Mouse (Mus musculus) CD4-positive, CD25-positive, alpha-beta regulatory T cell, adult 4 months (primary cell): ENCODE measurements around the gene Trhde. TPM values are rescaled to one million over a fixed set of nuclear protein-coding genes. Genes with fewer than 3 reads are reported as not detected.

Source experiments
- ATAC-seq: one replicate; pipeline ENCODE4 v1.8.0; 2017
- polyA plus RNA-seq, 2 experiments: library from polyadenylated mRNA; unstranded; fragments of 100-300 nt; shearing (Covaris generic); gene quantifications; one replicate each; pipeline ENCODE4 v1.2.1; 2017

Gene Trhde
- not detected for polyA plus RNA-seq

DNA sequence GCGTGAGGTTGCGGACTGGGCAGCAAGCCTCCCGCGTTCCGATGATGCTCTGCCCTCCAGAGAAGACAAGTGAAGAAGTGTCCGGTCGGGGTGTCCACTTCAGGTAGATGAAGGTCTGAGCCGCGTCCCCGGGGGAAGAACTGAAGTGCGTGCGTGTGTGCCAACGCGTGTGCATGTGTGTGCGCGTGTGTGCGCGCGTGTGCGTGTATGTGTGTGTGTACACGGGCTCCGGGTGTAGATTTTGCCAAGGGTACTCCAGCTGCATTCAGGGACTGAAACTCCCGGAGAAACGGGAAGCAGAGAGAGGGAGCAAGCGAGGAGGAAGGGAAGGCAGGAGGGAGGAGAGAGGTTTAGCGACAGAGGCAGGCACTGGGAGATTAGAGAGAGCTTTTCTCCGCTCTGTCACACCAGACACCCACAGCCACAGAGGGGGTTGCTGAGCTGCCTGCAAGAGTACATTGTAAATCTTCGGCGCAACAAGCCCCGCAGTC, at the start of gene Trhde:
Gene Trhde, minus strand, starts transcription at position 147 of the 491 bp plus-strand sequence.
- ATAC-seq: no peak

DNA sequence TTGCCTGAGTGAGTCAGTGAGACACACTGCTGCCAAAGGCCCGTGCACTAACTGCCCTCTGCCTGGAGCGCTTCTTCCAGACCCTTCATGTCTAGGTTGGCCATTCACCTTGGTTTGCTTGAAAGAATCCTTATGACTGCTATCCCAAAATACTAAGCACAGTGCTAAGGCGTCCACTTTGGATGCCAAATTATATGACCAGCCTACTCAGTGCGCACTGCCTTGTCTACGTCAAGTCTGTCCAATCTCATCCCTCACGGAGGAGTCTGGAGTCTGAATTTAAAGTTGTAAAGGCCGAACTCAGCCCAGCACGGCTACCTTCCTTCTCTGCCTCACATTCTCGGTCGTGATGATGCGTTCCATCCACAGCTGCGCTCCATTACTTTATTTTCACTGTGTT, 39.9 kb upstream of the Trhde start:
- ATAC-seq: no peak

DNA sequence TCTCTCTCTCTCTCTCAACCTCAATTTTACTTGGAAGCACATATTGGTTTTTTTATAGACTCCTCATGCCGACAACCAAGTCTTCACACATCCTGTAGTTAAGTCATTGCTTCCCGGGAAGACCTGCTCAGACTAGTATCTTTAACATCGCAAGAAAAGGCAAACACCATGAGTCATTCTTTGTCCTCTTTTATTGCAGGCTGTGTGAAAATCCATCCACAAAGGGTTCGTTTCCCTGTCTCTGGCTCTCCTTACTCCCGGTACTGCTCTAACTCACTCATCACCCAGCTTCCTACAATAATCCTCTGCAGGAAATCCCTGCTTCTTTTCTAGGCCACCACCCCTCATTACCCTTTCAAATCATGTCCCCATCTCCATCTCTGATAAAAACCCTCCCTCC, 39.3 kb upstream of the Trhde start:
- no peak for ATAC-seq

DNA sequence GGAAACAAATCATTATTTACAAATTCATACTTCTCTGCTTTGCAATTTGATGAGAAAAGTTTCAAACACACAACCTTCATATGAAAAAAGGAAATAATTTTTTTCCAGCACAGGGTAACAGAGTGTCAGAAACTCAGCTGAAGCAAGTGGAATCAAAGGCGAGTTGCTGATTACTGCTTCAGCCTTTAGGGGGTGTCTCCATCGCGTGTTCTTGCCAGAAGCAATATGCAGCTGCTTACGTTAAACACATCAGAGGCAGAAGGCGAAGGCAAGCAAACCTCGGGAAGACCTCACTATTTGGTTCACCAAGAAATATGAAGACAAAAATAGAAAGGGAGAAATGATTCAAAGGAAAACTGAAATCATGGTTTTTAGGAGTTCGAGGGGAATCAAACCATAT, 29.2 kb upstream of the Trhde start:
- no peak for ATAC-seq

DNA sequence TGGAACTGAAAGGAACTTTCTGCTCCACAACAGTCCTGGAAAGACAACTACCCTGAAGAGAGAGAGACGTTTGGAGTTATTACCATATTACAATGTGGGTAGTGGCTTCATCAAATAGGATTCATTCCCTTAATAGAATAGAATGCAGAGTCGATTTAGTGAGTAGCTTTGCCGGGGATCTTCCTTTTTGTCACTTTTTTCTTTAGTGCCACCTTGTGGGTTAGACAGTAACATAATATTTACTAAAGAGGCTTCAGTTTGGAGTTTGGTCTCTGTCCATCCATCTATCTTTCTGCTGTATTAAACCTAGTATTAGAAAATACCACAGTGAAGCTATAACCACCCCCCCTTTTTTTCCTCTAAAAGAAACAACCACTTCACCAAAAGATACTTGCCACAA, 6.7 kb upstream of the Trhde start:
- ATAC-seq: no peak

DNA sequence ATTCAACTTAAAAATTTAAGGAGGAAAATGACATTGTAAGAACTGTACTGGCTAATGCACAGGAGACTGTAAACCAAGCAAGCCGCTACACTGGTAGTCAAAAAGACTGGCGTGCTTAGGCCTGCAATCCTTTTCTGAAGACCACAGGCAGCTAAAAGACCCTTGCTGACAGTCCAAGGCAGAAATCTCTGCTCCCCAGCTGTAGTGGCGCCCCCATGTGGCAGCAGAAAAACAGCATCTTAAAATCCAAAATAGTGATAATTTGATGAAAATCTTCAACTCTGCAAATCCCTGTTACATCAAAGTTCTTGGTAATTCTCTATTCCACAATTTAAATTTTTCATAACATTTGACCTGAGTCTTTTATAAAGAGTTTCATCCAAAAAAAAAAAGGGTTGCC, 3.8 kb upstream of the Trhde start:
- no peak for ATAC-seq

DNA sequence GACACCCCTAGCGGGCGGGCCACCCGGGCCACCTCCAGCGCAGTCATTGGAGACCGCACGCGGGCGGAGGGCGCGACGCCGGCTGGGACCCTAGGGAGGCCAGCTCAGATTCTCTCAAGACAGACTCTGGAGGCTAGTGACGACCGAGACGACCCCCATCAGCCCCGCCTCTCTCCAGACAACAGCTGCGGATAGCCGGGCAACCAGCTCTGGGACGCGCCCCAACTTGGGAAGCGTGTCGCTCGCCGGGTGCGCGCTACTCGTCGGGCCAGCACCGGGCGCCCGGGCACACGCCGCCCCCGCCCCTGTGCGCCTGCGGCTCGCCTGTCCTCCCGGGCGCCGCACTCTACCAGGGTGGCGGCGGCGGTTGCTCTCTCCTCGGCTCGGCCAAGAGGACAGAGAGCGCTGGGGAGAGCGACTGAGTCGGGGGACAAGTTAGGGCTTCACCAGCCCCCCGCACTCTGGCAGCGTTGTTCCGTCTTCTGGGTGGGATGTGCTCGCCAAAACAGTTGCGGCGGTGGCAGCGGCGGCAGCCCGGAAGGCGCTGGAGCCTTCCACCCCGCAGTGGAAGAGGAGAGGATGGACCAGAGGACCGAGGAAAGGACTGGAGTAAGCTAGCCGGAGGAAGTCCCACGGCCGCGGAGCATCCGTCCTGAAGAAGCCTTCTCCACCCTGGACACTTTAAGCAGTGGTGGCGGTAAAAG, 498 bp downstream of the Trhde start:
- no peak for ATAC-seq

DNA sequence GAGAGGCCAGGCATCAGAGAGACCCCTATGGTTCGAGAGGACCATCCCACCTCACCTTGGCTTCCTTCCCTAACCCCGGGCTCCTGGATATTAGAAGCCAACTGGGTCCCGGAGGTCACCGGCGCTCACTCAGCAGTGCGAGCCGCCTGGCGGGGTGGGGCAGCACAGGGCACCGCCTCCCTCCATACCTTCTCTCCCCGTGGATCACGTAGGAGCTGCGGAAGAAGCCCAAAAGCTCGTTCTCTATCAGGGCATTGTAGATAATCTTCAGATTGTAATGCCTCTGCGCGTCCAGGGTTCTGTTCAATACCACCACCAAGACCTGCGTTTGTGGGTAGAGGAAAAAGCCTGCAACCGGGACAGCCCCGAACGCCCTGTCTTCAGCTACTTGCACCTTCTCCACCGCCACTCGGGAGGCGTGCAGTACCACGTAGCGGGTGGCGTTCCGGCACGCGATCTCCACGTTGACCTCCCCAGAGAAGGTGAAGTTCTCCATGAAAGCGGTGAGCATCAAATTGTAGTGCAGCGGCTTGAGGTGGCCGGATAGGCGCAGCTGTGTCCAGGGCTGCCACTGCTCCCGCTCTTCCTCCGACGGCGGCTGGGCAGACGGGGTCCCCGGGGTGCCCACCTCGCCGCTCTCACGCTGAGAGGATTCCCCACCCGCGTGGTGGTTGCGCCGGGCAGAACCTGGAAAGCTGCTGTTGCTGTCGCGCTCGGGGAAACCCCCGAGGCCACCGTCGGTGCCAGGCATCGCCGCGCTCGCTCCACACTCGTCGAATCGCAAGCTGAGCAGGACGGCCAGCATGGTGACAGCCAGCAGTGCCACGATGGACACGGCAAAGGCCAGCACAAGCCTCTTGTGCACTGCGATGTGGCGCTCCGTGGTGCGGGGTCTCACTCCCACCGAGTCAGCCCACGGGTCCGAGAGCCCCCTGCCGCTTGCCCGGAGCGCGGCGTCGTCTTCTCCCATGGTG, 1.5 kb downstream of the Trhde start:
- no peak for ATAC-seq

DNA sequence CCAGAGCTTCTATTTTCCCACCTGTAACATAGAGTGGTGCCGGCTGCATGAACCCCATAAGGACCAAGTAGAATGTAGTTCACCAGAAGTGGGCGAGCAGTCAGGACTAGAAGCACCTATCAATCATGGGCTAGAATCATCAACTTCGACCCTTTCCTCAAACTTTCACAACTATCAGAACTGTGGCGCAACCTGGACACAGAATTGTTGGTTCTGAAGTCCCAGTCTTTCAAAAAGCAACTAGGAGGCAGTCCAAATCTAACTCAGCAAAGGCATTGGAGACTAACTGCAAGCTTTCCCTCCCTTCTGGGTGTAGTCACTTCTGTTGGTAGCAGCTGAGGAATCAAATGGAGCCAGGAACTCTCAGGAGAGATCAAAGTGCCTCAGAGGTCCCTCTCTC, 2.6 kb downstream of the Trhde start:
- ATAC-seq: no peak

DNA sequence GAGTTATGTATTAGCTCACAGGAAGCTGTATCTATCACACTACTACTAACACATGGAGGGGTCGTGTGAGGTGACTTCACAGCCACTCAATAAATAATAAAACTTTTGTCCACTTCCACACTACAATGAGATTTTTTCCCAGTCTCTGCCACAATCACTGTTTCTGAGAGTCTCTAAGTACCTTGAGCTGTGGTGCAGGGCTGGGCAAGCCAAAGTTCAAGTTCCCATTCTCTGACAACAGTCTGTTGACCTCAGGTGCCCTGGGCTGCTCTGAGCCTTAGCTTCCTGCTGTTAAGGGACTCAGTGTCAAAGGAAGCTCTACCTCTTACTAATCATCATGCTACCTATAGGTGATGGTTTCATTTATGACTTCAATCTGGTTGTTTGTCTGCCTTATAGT, 3.3 kb downstream of the Trhde start:
- no peak for ATAC-seq

DNA sequence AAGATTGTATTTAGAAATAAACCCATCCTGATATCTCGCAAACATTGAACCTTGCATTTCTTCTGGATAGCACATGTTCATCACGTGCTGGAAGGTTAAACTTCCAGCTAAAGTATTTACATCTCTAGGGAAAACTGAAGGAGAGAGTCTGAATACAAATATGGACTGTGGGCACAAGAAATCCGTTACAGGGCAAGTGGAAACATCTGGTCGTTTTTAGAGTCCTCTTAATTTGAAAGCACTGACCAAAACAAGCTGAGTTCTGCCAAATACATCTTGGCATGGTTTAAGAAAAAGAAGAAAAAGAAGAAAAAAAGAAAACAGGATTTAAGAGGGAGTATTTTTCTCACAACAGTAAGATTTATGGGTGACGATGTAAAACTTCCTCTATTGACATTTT, 3.9 kb downstream of the Trhde start:
- ATAC-seq: no peak

DNA sequence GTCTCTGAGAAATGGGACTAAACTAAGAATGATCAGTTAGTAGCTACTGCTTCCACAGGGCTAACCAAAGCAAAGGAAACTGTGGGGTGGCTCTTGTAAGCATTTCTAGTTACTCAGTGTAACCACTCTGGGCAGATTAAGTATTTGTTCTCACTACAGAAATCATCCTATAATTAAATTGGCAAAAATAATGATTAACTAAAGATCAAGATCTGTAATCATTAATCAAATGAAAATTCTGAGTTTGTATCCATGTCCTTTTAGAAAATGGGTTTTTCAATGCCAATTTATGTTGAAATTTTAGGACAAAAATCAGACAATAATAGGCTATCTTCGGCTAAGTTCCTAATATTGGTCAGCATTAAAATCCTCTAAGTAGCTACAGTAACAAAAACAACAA, 4.4 kb downstream of the Trhde start:
- no peak for ATAC-seq

DNA sequence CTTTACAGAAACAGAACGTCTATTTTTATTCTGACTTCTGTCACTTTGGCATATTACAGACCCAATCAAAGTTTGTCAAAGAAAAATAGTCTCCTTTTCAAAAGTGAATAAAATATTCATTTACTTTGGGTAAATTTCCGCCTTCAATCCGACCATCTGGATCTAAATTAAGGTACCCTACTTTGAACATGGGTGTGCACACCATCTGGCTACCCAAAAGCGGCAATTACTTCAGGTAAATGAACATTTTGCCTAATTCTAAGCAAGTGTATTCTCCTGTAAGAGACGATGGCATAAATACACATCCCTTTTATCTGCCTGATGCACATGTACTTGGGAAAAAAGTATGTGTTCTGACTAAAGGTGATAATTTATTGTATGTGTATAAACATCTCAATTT, 5.2 kb downstream of the Trhde start:
- ATAC-seq: no peak

DNA sequence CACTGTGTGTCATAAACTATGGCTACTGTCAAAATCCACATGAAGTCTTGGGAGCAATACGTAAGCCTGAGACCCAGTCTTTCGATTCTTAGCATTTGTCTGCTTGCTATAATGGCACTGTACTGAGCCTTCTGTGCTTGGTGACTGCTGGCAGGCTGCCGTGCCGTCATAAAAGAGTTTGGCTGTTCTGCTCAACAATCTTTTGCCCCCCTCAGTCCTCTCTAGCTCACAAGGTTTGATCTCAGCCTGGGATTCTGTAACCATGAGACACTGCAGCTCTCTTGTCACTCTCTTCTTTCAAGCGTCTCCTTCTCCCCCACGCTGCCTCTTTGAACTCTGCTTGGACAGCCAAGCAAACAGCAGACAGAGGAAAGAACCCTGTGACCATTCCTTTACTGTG, 7.9 kb downstream of the Trhde start:
- ATAC-seq: no peak

DNA sequence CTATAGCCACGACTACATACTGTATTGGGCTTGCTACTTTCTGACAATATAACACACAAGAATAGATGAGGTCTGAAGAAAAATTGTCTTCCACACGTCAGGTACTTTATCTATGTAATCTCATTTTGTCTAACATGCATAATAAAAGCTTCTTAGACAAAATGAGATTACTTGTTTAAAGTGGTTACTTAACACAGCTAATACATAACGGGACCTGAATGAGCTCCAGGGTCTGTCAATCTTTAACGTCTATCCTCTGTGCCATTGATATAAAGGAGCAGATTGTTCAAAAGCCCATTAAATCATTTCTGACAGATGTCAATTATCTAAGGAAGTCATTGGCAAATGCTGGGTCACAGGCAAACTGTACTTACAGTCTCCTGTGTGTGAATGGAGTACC, 36.2 kb downstream of the Trhde start:
- no peak for ATAC-seq

DNA sequence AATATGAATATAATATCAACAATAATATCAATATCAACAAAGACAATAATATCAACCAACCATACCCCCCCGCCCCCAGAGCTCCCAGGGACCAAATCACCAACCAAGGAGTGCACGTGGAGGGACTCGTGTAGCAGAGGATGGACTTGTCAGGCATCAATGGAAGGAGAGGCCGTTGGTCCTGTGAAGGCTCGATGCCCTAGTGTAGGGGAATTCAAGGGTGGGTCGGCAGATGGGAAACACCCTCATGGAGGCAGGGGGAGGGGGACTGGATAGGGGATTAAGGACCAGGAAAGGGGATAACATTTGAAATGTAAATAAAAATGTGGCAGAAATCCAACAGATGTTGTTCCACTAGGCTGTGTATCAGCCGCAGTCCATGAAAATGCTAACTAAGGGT, 40.0 kb downstream of the Trhde start:
- no peak for ATAC-seq

DNA sequence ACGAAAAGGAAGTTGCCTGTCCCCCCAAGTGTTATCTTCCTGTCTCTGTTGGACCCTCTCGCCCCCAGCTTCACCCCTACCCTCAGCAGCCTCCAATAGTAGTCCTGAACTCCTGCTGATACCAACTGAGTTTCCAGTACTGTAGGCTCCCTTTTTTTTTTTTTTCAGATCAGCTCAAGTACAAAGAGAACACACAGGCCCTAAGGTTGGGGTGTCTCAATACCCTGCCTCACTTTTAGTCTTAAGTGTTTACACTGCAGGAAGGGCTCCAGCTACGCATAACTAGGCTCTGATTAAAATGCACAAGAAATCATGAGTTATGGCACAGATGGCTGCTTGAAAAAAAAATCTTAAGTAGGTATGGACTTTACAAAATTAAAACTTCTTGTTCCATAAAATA, 42.9 kb downstream of the Trhde start:
- no peak for ATAC-seq

DNA sequence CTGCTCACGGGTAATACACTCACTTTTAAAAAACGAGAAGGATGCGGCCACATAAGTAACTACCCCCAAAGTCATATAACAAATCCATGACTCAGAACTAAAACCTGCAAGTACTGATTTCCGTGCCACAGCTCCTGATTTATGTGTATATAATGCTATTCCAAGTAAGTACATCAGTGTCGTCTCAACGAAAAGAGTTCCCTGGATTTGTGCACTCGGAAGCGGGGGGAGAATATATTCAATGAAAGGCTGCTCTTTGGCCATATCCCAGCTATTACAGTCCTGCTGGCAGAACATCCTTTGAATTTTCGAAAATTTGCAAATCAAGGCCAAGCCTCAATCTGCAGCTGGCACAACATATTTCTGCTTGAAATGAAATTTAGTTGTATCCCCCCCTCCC, 43.5 kb downstream of the Trhde start:
- no peak for ATAC-seq

DNA sequence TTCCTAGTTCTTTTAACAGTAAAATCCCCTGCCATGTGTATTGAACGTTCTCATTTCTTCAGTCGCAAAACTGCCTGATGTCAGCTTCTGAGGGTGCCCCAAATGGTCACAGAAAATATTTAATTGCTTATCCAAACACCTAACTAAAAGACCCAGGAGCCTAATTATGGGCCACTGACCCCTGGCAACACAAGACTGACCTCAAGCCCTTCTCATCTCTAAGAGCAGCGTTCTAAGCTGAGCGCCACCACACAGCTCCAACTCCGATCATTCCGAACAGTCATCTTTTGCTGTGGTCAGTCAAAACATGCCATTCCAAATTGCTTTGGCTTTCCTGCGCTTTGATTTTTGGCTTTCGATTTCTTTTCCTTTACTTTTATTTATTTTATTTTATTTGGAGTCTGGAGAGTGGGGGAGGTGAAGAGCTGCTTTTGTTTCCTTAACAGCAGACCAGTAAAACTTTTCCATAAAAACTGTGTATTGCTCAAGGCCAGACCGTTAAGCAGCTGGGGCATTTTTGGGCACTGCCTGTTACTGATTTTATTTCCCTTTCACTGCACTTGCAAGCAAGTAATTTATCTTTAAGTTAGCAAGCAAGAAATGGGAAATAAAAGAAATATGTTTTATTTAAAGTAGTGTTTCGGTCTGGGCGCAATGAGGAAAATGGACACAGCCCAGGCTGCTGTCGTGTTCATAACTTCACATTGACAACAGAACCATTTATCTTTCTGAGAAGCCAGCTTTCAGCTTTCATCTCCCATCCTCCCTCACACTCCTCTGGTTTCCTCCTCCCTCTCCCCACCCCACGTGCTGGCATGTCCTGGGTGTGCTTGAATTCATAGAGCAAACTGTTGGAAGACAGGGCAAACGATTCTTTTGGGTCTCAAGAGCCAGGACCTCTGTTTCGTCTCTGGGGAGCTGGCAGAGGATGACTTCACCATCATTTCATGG, 59.1 kb downstream of the Trhde start:
- no peak for ATAC-seq

DNA sequence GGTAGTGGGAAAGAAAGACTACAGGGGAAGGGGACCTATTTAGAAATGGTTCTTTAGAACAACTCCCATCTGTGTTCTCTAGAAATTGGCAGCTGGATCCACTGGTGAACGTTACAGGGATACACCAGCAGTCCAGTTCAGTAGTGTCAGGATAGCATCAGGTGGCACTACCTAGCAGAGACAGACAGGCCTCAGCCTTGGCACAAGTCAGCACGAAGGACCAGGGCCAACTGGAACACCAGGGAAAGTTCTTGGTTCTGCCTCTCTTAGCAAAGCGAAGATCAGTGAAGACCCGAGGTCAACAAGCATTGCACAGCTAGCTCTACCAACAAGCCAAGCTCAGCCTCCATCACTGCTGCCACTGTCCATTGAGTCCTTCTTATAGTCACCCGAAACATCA, 62.2 kb downstream of the Trhde start:
- no peak for ATAC-seq

DNA sequence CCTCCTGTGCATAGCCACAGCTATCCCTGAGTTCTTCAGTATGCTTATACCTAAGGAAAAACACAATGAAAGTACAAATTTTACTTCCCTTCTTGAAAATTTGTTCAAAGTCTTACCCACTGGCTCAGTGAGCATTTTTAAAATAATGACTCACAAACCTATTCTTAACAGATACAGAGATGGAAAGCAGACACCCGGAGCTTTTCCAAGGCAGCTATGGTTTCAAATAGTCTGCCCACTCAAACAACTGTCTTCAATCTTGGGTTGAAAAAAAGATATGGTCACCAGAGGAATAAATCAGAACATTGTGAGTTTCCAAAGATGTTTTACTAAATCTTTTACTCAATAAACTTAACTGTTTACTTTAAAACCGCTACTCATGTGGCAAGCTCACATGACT, 64.5 kb downstream of the Trhde start:
- ATAC-seq: no peak

DNA sequence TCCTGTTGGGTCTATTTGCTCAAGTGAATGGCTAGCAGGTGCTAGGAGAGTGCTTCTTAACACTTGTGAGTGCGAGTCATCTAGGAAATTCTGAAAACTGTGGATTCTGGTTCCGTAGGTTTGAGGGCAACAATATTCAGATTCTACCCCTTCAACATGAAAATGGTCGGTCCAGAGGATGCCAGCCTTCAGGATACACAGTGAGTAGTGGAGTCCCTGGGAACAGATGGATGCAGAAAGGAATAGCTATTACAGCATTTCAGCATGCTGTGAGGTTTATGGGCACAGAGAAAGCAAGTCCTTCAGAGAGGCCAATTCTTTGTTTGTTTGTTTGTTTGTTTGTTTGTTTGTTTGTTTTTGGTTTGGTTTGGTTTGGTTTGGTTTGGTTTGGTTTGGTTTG, 65.7 kb downstream of the Trhde start:
- no peak for ATAC-seq

DNA sequence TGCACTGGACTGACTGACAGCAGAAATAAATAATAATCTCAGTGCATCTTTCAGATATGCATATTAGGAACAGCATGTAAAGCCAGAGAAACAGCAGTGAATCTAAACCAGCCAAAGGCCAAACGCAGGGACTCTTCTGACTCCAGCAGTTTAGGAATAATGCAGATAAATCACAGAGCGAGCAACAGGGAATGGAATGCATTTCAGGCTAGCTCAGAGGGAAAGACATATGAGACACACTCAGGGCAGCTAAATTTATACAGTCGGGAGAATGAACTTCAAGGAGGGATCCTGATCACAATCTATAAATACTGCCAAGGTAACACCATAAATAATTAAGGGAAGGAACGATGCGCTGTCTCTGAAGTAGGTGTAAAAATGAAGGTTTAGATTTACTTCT, 66.4 kb downstream of the Trhde start:
- no peak for ATAC-seq
